Mouse (Mus musculus): Measurements from ENCODE around the gene Fhit. TPM values are rescaled to one million over a fixed set of nuclear protein-coding genes. Genes with fewer than 3 reads are reported as not detected.

Gene Fhit
- polyA plus RNA-seq, 1 experiment, result 0.25 TPM

- H3K36me3 ChIP-seq (replicated peaks; ENCODE audit: low read length), result no peaks in the 10 kb centered on the region
- no peak overlapping the region for H3K4me3 ChIP-seq (replicated peaks)
- no peaks in the 10 kb centered on the region for H3K4me1 ChIP-seq
- peaks cover 5% of the 10 kb centered on the region; the same call in 1 of the 2 replicates for H3K9me3 ChIP-seq
- no peaks in the 10 kb centered on the region for H3K27me3 ChIP-seq (replicated peaks)
- no peak for TF ChIP-seq GATA1 (IDR thresholded peaks at IDR 0.05; ENCODE audit: borderline replicate concordance, low read length)
- no peak for TF ChIP-seq FLI1 (IDR thresholded peaks at IDR 0.05; ENCODE audit: low read length)
These were observed 502.5 kb downstream of the Fhit start for GRCm38 (mm10) chr14:10659326-10659725.

- no peaks in the 10 kb centered on the region for H3K27me3 ChIP-seq (replicated peaks)
- H3K36me3 ChIP-seq (replicated peaks; ENCODE audit: low read length), result no peaks in the 10 kb centered on the region
- TF ChIP-seq FLI1 (IDR thresholded peaks at IDR 0.05; ENCODE audit: low read length) (no peak), GATA1 (IDR thresholded peaks at IDR 0.05; ENCODE audit: borderline replicate concordance, low read length) (no peak)
- H3K4me1 ChIP-seq, result no peaks in the 10 kb centered on the region
- H3K4me3 ChIP-seq (replicated peaks), result no peak overlapping the region
- H3K9me3 ChIP-seq, result peaks cover 5% of the 10 kb centered on the region; the same call in 1 of the 2 replicates
These were observed 503.6 kb downstream of the Fhit start for GRCm38 (mm10) chr14:10658219-10658618.

- Histone ChIP-seq H3K4me1 (no peaks in the 10 kb centered on the region), H3K4me3 (replicated peaks) (no peak overlapping the region), H3K9me3 (peaks cover 7% of the 10 kb centered on the region), H3K36me3 (replicated peaks; ENCODE audit: low read length) (no peaks in the 10 kb centered on the region), H3K27me3 (replicated peaks) (no peaks in the 10 kb centered on the region)
- TF ChIP-seq GATA1 (IDR thresholded peaks at IDR 0.05; ENCODE audit: borderline replicate concordance, low read length) (no peak), FLI1 (IDR thresholded peaks at IDR 0.05; ENCODE audit: low read length) (no peak)
These were observed 504.5 kb downstream of the Fhit start for GRCm38 (mm10) chr14:10657364-10657763.

GRCm38 (mm10) chr14:10655842-10656241, 506.0 kb downstream of the Fhit start:
- Histone ChIP-seq H3K9me3 (peaks cover 10% of the 10 kb centered on the region), H3K4me3 (replicated peaks) (no peak overlapping the region), H3K4me1 (no peaks in the 10 kb centered on the region), H3K27me3 (replicated peaks) (no peaks in the 10 kb centered on the region), H3K36me3 (replicated peaks; ENCODE audit: low read length) (no peaks in the 10 kb centered on the region)
- TF ChIP-seq FLI1 (IDR thresholded peaks at IDR 0.05; ENCODE audit: low read length), result no peak

- H3K27me3 ChIP-seq (replicated peaks), result no peaks in the 10 kb centered on the region
- no peaks in the 10 kb centered on the region for H3K36me3 ChIP-seq (replicated peaks; ENCODE audit: low read length)
- no peak overlapping the region for H3K4me3 ChIP-seq (replicated peaks)
- H3K9me3 ChIP-seq, result peaks cover 5% of the 10 kb centered on the region
- no peaks in the 10 kb centered on the region for H3K4me1 ChIP-seq
- TF ChIP-seq FLI1 (IDR thresholded peaks at IDR 0.05; ENCODE audit: low read length), result no peak
- TF ChIP-seq GATA1 (IDR thresholded peaks at IDR 0.05; ENCODE audit: borderline replicate concordance, low read length), result no peak
These were observed 514.0 kb downstream of the Fhit start for GRCm38 (mm10) chr14:10647832-10648231.

GRCm38 (mm10) chr14:10631783-10632182, 530.1 kb downstream of the Fhit start:
- TF ChIP-seq FLI1 (IDR thresholded peaks at IDR 0.05; ENCODE audit: low read length), result no peak
- no peak for TF ChIP-seq GATA1 (IDR thresholded peaks at IDR 0.05; ENCODE audit: borderline replicate concordance, low read length)
- H3K9me3 ChIP-seq, result no peaks in the 10 kb centered on the region
- no peaks in the 10 kb centered on the region for H3K4me1 ChIP-seq
- no peaks in the 10 kb centered on the region for H3K27me3 ChIP-seq (replicated peaks)
- H3K4me3 ChIP-seq (replicated peaks), result no peak overlapping the region
- H3K36me3 ChIP-seq (replicated peaks; ENCODE audit: low read length), result no peaks in the 10 kb centered on the region

- Histone ChIP-seq H3K36me3 (replicated peaks; ENCODE audit: low read length) (no peaks in the 10 kb centered on the region), H3K4me1 (no peaks in the 10 kb centered on the region), H3K27me3 (replicated peaks) (no peaks in the 10 kb centered on the region), H3K9me3 (no peaks in the 10 kb centered on the region), H3K4me3 (replicated peaks) (no peak overlapping the region)
- TF ChIP-seq GATA1 (IDR thresholded peaks at IDR 0.05; ENCODE audit: borderline replicate concordance, low read length), result no peak
- no peak for TF ChIP-seq FLI1 (IDR thresholded peaks at IDR 0.05; ENCODE audit: low read length)
These were observed 530.9 kb downstream of the Fhit start for GRCm38 (mm10) chr14:10630831-10631360.

- no peaks in the 10 kb centered on the region for H3K36me3 ChIP-seq (replicated peaks; ENCODE audit: low read length)
- peaks cover 29% of the 10 kb centered on the region for H3K27me3 ChIP-seq (replicated peaks)
- no peak for TF ChIP-seq FLI1 (IDR thresholded peaks at IDR 0.05; ENCODE audit: low read length)
- H3K4me3 ChIP-seq (replicated peaks), result no peak overlapping the region
- no peaks in the 10 kb centered on the region for H3K9me3 ChIP-seq
- no peaks in the 10 kb centered on the region; the same call in 1 of the 2 replicates for H3K4me1 ChIP-seq
These were observed 568.4 kb downstream of the Fhit start for GRCm38 (mm10) chr14:10593467-10593866.

- Histone ChIP-seq H3K4me1 (no peaks in the 10 kb centered on the region), H3K4me3 (replicated peaks) (no peak overlapping the region), H3K27me3 (replicated peaks) (no peaks in the 10 kb centered on the region), H3K9me3 (no peaks in the 10 kb centered on the region), H3K36me3 (replicated peaks; ENCODE audit: low read length) (no peaks in the 10 kb centered on the region)
- no peak for TF ChIP-seq FLI1 (IDR thresholded peaks at IDR 0.05; ENCODE audit: low read length)
- no peak for TF ChIP-seq GATA1 (IDR thresholded peaks at IDR 0.05; ENCODE audit: borderline replicate concordance, low read length)
These were observed 592.8 kb downstream of the Fhit start for GRCm38 (mm10) chr14:10568937-10569552.

- TF ChIP-seq GATA1 (IDR thresholded peaks at IDR 0.05; ENCODE audit: borderline replicate concordance, low read length), result no peak
- Histone ChIP-seq H3K9me3 (no peaks in the 10 kb centered on the region), H3K4me1 (no peaks in the 10 kb centered on the region), H3K4me3 (replicated peaks) (no peak overlapping the region), H3K27me3 (replicated peaks) (no peaks in the 10 kb centered on the region), H3K36me3 (replicated peaks; ENCODE audit: low read length) (no peaks in the 10 kb centered on the region)
These were observed 594.1 kb downstream of the Fhit start for GRCm38 (mm10) chr14:10567771-10568170.

Measured in megakaryocyte, embryonic 14.5 days (primary cell).